ENCODE assay signal across 15 mouse cellular contexts in genomic region chr13:104615999-104616810, GRCm38 (mm10).
DNase-seq lines count a peak whose midpoint lies in the region; ATAC-seq lines count a peak whose summit lies in the region.
"Had no signal": no experiment of that assay in that cellular context is flagged by ENCODE, and none has a peak within 500 bp of the region (broad histone marks: within the 10 kb centered on the region; RNA-seq: fewer than 3 reads in every experiment).

No protein-coding gene starts in this region.

- 68% methylated on average over 18 of the region's 18 CpGs for WGBS in hindbrain, embryonic 12.5 days
- WGBS in midbrain, embryonic 15.5 days, result 43% methylated on average over 18 of the region's 18 CpGs
- 90% methylated on average over 18 of the region's 18 CpGs for WGBS in limb, embryonic 10.5 days

- ATAC-seq in hindbrain, embryonic 12.5 days (ENCODE audit: low FRiP score), result peak; percentile 58
- peak; percentile 91 for ATAC-seq in midbrain, embryonic 15.5 days (replicated peaks)
- no peak for ATAC-seq in megakaryocyte-erythroid progenitor cell, adult 5-6 weeks (replicated peaks; ENCODE audit: low FRiP score, low TSS enrichment, poor library complexity, severe bottlenecking)

- no peak overlapping the region for H3K27ac ChIP-seq in hindbrain, embryonic 12.5 days
- H3K27ac ChIP-seq in midbrain, embryonic 15.5 days, result peak overlapping the region; percentile 31; the same call in 1 of the 2 replicates
- no peak overlapping the region for H3K27ac ChIP-seq in limb, embryonic 10.5 days
- H3K27ac ChIP-seq: left cerebral cortex, adult 2 months; limb, embryonic 15.5 days had no signal

- H3K9ac ChIP-seq in hindbrain, embryonic 12.5 days, result no peak overlapping the region
- H3K9ac ChIP-seq in midbrain, embryonic 15.5 days, result no peak overlapping the region
- H3K9ac ChIP-seq: limb, embryonic 15.5 days; lung, embryonic 14.5 days had no signal

- no peaks in the 10 kb centered on the region for H3K36me3 ChIP-seq in hindbrain, embryonic 12.5 days
- no peaks in the 10 kb centered on the region for H3K36me3 ChIP-seq in midbrain, embryonic 15.5 days (replicated peaks)
- H3K36me3 ChIP-seq in limb, embryonic 10.5 days, result no peaks in the 10 kb centered on the region
- H3K36me3 ChIP-seq: limb, embryonic 15.5 days had no signal

- no peaks in the 10 kb centered on the region for H3K9me3 ChIP-seq in hindbrain, embryonic 12.5 days (replicated peaks)
- H3K9me3 ChIP-seq in midbrain, embryonic 15.5 days, result no peaks in the 10 kb centered on the region
- no peaks in the 10 kb centered on the region for H3K9me3 ChIP-seq in limb, embryonic 10.5 days (replicated peaks)
- H3K9me3 ChIP-seq: limb, embryonic 15.5 days had no signal

- H3K4me1 ChIP-seq in hindbrain, embryonic 12.5 days, result peaks cover 8% of the 10 kb centered on the region
- peaks cover 5% of the 10 kb centered on the region; the same call in 1 of the 2 replicates for H3K4me1 ChIP-seq in midbrain, embryonic 15.5 days
- H3K4me1 ChIP-seq in limb, embryonic 10.5 days, result no peaks in the 10 kb centered on the region
- H3K4me1 ChIP-seq: limb, embryonic 15.5 days had no signal

- peak; percentile 42 to 53 for DNase-seq in cerebellum, postnatal 10 days
- DNase-seq in cerebellum, adult 9-10 months, result no peak
- DNase-seq in kidney, postnatal 4 days, result peak; percentile 13 to 30
- no peak for DNase-seq in kidney, adult 9 months
- DNase-seq in limb, embryonic 10.5 days (ENCODE audit: low spot score), result no peak
- DNase-seq: adrenal gland, adult 2 months; cerebellum, adult 8-10 months; gastrocnemius, postnatal 25 days; lung, embryonic 14.5 days had no signal

- H3K4me2 ChIP-seq in hindbrain, embryonic 12.5 days (replicated peaks), result no peak overlapping the region
- H3K4me2 ChIP-seq in midbrain, embryonic 15.5 days, result no peak overlapping the region
- H3K4me2 ChIP-seq: limb, embryonic 15.5 days; lung, embryonic 14.5 days had no signal

- no peaks in the 10 kb centered on the region for H3K27me3 ChIP-seq in hindbrain, embryonic 12.5 days
- H3K27me3 ChIP-seq in midbrain, embryonic 15.5 days (replicated peaks), result no peaks in the 10 kb centered on the region
- H3K27me3 ChIP-seq in limb, embryonic 10.5 days (ENCODE audit: low read depth, poor library complexity, severe bottlenecking), result no peaks in the 10 kb centered on the region
- H3K27me3 ChIP-seq: limb, embryonic 15.5 days had no signal

- H3K4me3 ChIP-seq in hindbrain, embryonic 12.5 days, result no peak overlapping the region
- H3K4me3 ChIP-seq in midbrain, embryonic 15.5 days, result no peak overlapping the region
- H3K4me3 ChIP-seq in limb, embryonic 10.5 days, result no peak overlapping the region
- H3K4me3 ChIP-seq: erythroblast, embryonic 14.5 days; left cerebral cortex, adult 2 months; limb, embryonic 15.5 days had no signal

Comparison
In these comparisons a context has a peak if more than half of its experiments do, and no peak if none do; other contexts are left out.
1. DNase-seq: peak in cerebellum, postnatal 10 days (2 of 2) and kidney, postnatal 4 days (2 of 2); none in cerebellum, adult 9-10 months (single experiment), kidney, adult 9 months (single experiment) and limb, embryonic 10.5 days (single experiment).